Mouse (Mus musculus) adrenal gland, postnatal 25 days (tissue): ENCODE data around the gene Sh2d4b. TPM values are rescaled to one million over a fixed set of nuclear protein-coding genes. Genes with fewer than 3 reads are reported as not detected.
A peak's percentile ranks its signal among the peaks of the same experiment; 100 is the strongest.

Source experiments
- DNase-seq: peaks from one replicate; pipeline ENCODE4 v3.0.0; 2021; ENCODE audit warnings: mixed read lengths
- total RNA-seq: library from RNA; stranded (reverse); gene quantifications from 2 replicates; pipeline ENCODE4 v1.2.3, GENCODE M21; 2021

Sh2d4b gene
- total RNA-seq, 1 experiment from 2014 or later, result 1.5 TPM

- no peak for DNase-seq
Measured at GRCm38 (mm10) chr14:40905813-40906212, 12.7 kb upstream of the Sh2d4b start.

GRCm38 (mm10) chr14:40902307-40903055, 9.4 kb upstream of the Sh2d4b start:
- no peak for DNase-seq

- no peak for DNase-seq
Measured at GRCm38 (mm10) chr14:40900267-40900666, 7.2 kb upstream of the Sh2d4b start.

GRCm38 (mm10) chr14:40897916-40898315, 4.8 kb upstream of the Sh2d4b start:
- DNase-seq, result no peak

- DNase-seq, result no peak
Measured at GRCm38 (mm10) chr14:40895681-40896080, 2.6 kb upstream of the Sh2d4b start.

- DNase-seq, result peak; percentile 82
Measured at GRCm38 (mm10) chr14:40894576-40895247, 1.6 kb upstream of the Sh2d4b start.

GRCm38 (mm10) chr14:40893884-40894283, 818 bp upstream of the Sh2d4b start:
- DNase-seq, result no peak

- no peak for DNase-seq
Measured at GRCm38 (mm10) chr14:40892326-40892825, 690 bp downstream of the Sh2d4b start.

- DNase-seq, result no peak
Measured at GRCm38 (mm10) chr14:40891506-40891905, 1.6 kb downstream of the Sh2d4b start.

- DNase-seq, result no peak
Measured at GRCm38 (mm10) chr14:40889704-40890103, 3.4 kb downstream of the Sh2d4b start.

GRCm38 (mm10) chr14:40889181-40889580, 3.9 kb downstream of the Sh2d4b start:
- no peak for DNase-seq

- DNase-seq, result no peak
Measured at GRCm38 (mm10) chr14:40886428-40887202, 6.5 kb downstream of the Sh2d4b start.

- DNase-seq, result no peak
Measured at GRCm38 (mm10) chr14:40885752-40886151, 7.3 kb downstream of the Sh2d4b start.

- no peak for DNase-seq
Measured at GRCm38 (mm10) chr14:40885225-40885624, 7.8 kb downstream of the Sh2d4b start.

GRCm38 (mm10) chr14:40874565-40874964, 18.5 kb downstream of the Sh2d4b start:
- no peak for DNase-seq

- no peak for DNase-seq
Measured at GRCm38 (mm10) chr14:40873961-40874360, 19.1 kb downstream of the Sh2d4b start.

- no peak for DNase-seq
Measured at GRCm38 (mm10) chr14:40870598-40870997, 22.5 kb downstream of the Sh2d4b start.

- DNase-seq, result no peak
Measured at GRCm38 (mm10) chr14:40864811-40865514, 28.1 kb downstream of the Sh2d4b start.

GRCm38 (mm10) chr14:40863659-40864058, 29.4 kb downstream of the Sh2d4b start:
- no peak for DNase-seq

- no peak for DNase-seq
Measured at GRCm38 (mm10) chr14:40863022-40863421, 30.0 kb downstream of the Sh2d4b start.

- DNase-seq, result no peak
Measured at GRCm38 (mm10) chr14:40852978-40853377, 40.1 kb downstream of the Sh2d4b start.

GRCm38 (mm10) chr14:40837397-40837796, 55.7 kb downstream of the Sh2d4b start:
- DNase-seq, result no peak
